Mouse (Mus musculus): ENCODE measurements around the gene Ccnt1.

Gene Ccnt1

GRCm38 (mm10) chr15:98570873-98571538 is at the start of gene Ccnt1, which contains the start of gene 4930415O20Rik:
Gene Ccnt1 (minus strand): TSS chr15:98570923.
Gene 4930415O20Rik (plus strand): TSS chr15:98571004.
- DNase-seq (ENCODE audit: low read depth): peak; percentile 91

- DNase-seq (ENCODE audit: low read depth): peak; percentile 74
Observed at GRCm38 (mm10) chr15:98617176-98617537, 46.4 kb upstream of the Ccnt1 start.

- DNase-seq (ENCODE audit: low read depth): no peak
Observed at GRCm38 (mm10) chr15:98616362-98617175, 45.8 kb upstream of the Ccnt1 start.

GRCm38 (mm10) chr15:98615751-98616150 is 45.0 kb upstream of the Ccnt1 start:
- DNase-seq (ENCODE audit: low read depth): no peak

- DNase-seq (ENCODE audit: low read depth): no peak
Observed at GRCm38 (mm10) chr15:98614971-98615370, 44.2 kb upstream of the Ccnt1 start.

GRCm38 (mm10) chr15:98614551-98614950 is 43.8 kb upstream of the Ccnt1 start:
- DNase-seq (ENCODE audit: low read depth): no peak

- no peak for DNase-seq (ENCODE audit: low read depth)
Observed at GRCm38 (mm10) chr15:98612229-98612628, 41.5 kb upstream of the Ccnt1 start.

- no peak for DNase-seq (ENCODE audit: low read depth)
Observed at GRCm38 (mm10) chr15:98610131-98610633, 39.5 kb upstream of the Ccnt1 start.

- peak; percentile 54 for DNase-seq (ENCODE audit: low read depth)
Observed at GRCm38 (mm10) chr15:98609331-98610130, 38.8 kb upstream of the Ccnt1 start, which contains the start of gene Adcy6. Gene Adcy6 (minus strand): TSS chr15:98610076.

- DNase-seq (ENCODE audit: low read depth): peak; percentile 29
Observed at GRCm38 (mm10) chr15:98608784-98609250, 38.1 kb upstream of the Ccnt1 start.

GRCm38 (mm10) chr15:98608058-98608783 is 37.5 kb upstream of the Ccnt1 start:
- no peak for DNase-seq (ENCODE audit: low read depth)

- no peak for DNase-seq (ENCODE audit: low read depth)
Observed at GRCm38 (mm10) chr15:98607557-98607956, 36.8 kb upstream of the Ccnt1 start.

GRCm38 (mm10) chr15:98606739-98607138 is 36.0 kb upstream of the Ccnt1 start:
- DNase-seq (ENCODE audit: low read depth): no peak

GRCm38 (mm10) chr15:98606051-98606536 is 35.4 kb upstream of the Ccnt1 start:
- no peak for DNase-seq (ENCODE audit: low read depth)

GRCm38 (mm10) chr15:98604041-98604575 is 33.4 kb upstream of the Ccnt1 start:
- no peak for DNase-seq (ENCODE audit: low read depth)

- DNase-seq (ENCODE audit: low read depth): no peak
Observed at GRCm38 (mm10) chr15:98602921-98603458, 32.3 kb upstream of the Ccnt1 start.

GRCm38 (mm10) chr15:98602191-98602881 is 31.6 kb upstream of the Ccnt1 start:
- DNase-seq (ENCODE audit: low read depth): peak; percentile 52

GRCm38 (mm10) chr15:98601832-98602190 is 31.1 kb upstream of the Ccnt1 start:
- DNase-seq (ENCODE audit: low read depth): no peak

- peak; percentile 62 for DNase-seq (ENCODE audit: low read depth)
Observed at GRCm38 (mm10) chr15:98600036-98600709, 29.4 kb upstream of the Ccnt1 start.

GRCm38 (mm10) chr15:98596609-98597008 is 25.9 kb upstream of the Ccnt1 start:
- DNase-seq (ENCODE audit: low read depth): no peak

Measured in 416B (cell line).